Mouse (Mus musculus): ENCODE measurements at regions not wholly inside any gene's neighbourhood (a gene's known extent, or its start where the extent isn't known, plus 50 kb on each side); places are given as distances from the start of the nearest gene placed in this dataset.

DNA sequence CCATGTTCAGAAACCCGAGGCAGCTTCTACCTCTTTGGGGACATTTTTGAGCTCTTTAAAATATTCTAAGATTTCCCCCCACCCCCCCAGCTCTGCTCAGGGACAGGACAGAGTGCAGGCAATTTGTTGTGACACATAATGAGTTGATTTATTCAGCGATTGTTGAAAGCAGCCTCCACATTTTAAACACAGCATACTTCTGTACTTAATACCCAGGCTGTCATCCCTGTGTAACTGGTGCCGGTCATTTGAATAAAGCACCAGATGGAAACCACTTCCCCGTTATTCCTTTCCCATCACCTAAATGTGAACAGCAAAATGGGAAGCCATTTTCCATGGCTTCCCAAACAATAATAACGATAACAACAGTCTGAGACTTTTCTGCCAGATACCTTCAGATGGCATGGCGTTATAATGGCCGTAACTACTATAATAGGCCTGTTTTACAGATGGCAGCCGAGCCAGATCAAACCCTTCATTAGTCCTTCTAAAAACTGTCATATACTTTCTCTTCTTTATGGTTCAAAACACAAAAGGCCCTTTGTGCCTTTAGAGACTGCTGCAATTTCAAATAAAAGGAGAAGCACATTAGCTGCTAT lies 160.7 kb upstream of the Bmper start:
- DNase-seq (ENCODE audit: extremely low spot score in 1 of 2, low spot score in 1 of 2) = no peak

DNA sequence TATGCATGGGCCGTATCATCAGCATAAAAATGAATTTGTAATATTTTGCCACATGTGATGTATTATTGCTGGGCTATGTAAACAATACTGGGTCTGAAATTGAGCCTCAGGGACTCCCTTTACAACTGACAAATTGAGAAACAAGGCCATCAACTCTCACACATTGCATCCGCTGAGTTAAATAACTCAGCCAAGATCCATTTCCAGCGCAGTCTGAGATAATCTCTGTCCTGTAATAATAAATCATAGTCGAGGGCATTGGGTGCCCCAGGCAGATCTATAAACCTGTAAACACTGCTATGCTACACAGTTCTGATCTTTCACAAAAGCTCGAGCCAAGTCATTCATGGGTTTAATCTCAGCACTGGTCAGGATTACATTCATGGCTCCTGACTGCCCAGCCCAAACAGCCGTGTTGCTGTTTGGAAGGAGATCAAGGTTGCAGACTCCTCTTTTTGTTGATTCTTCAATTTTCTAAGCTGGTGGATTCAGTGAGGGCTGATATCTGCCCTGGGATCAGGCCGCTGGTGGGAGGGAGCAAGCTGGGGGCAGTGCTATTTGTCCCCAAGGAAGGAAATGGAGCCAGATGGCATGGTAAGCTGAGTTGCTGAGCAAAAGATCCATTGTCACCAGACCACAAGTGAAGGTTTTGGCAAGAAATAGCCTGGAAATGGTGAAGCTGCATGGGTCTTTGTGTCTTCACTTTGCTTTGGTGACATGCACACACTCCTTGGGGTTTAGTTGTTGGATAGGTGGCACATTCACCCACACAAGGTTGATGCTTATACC lies 160.0 kb upstream of the Bmper start:
- DNase-seq (ENCODE audit: extremely low spot score in 1 of 2, low spot score in 1 of 2) = no peak

DNA sequence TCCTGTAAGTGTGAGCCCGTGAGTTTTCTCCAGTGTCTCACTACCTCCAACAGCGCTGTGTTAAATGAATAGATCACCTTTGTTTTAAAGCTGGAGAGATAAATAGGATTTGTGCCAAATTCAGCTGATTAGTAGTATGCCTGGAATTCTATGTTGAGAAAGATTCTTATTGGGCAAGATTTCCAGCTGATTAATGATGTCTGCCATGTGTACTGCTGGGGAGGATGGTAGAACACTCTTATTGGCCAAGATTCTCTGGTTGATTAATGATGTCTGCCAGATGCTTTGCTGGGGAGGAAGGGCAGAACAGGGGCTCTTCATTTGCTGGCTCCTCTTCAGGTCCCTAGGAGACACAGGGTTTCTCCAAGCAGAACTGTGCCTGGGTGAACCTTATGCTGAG lies 158.9 kb upstream of the Bmper start:
- no peak for DNase-seq (ENCODE audit: extremely low spot score in 1 of 2, low spot score in 1 of 2)

DNA sequence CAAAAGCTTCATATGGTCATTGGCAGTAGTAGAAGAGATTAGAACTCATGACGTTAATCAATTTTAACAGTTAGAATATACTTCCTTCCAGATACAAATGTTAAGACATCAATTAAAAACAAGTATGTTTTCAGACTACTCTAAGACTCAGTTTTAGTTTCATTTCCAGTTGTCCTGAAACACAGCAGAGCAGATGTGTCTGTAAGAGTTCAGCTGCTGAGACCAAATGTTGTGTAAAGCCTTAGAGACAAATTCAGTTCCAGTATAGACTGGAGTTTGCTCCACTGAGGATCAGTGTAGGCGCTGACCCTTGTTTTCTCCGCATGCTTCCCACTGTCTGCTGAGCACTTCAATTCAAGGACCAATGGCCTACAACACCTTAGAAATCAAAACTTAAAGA lies 158.1 kb upstream of the Bmper start:
- DNase-seq (ENCODE audit: extremely low spot score in 1 of 2, low spot score in 1 of 2) = no peak

DNA sequence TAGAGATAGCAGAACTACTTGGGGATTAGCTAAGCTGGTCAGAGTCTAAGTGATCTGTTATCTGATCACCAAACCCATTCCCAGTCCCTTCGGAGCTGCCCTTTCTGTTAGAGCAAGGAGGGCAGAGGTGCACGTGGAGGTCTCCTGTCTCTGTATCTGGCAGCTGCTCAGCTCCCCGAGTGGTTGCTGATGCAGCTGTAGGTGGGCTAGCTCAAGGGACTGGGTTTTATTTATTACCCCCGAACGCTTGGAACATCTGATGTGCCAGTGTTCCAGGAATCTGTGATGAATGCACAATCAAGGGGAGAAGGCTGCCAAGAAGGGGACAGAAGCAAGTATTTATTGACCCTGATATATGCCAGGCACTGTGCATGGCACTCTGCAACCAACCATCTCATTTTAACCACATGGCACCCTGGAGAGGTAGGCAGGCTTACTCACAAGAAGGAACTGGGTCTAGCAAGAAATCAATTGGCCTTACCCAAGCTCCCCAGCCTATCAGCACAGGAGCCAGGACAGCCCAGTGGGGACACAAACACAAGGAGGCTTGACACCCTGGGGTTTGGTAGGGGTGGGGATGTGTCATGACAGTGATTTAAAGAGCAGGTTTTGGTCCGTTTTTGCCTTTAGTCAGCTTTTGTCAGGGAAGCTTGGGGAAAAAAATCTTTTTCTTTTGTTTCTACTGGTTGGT lies 154.6 kb upstream of the Bmper start:
- DNase-seq (ENCODE audit: extremely low spot score in 1 of 2, low spot score in 1 of 2) = no peak

DNA sequence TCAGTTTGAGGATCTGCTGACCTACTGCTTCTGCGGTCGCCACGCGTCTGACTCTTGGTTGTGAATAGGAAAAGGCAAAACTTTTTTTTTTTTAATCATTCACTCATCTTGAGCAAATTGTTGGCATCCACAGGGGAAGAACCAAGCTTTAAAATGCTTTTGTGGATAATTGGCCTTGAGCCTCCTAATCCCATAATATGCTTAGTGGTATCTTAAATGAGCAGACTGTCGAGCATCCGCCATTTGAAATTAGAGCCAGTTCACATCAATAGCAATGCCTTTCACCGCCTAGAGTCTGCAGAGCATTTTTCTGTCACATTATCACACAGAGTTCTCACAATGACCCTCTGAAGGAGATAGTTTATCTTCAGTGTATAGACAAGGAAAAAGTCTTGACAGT lies 153.7 kb upstream of the Bmper start:
- DNase-seq (ENCODE audit: extremely low spot score in 1 of 2, low spot score in 1 of 2) = no peak

DNA sequence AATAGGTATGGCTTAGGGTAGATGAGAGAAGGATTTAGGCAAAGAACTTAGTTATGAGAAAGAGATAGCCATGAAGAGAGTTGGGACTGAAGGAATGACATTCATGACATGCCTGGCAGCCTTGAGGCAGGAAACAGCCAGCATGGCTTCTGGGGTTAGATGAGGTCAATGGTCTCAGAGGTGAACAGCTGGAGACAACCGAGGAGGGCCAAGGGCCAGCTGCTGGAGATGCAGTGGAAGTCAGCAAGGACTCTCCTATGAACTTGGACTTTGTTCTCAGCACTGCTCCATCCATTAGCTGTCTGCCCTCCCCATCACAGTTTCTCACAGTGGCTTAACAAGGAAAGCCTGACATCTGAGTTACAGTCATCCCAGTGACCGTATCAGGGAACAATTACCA lies 151.9 kb upstream of the Bmper start:
- no peak for DNase-seq (ENCODE audit: extremely low spot score in 1 of 2, low spot score in 1 of 2)

DNA sequence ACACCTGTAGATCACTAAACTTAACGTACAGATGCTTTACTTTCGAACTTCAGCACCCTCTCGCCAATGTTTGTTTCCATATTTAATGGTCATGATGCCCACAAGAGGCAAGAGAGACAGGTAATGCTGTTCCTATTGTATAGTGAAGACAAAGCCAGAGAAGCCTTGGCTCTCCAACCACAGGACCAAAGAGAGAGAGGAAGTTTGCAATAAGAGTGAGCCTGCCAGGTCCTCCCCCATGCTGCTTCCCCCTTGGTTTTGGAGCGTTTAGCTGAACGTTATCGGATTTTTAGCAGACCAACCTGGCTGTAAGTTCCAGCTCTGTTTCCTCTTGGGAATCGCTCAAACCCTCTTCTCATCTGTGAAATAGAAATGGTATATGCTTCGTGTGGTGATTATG lies 150.1 kb upstream of the Bmper start:
- DNase-seq (ENCODE audit: extremely low spot score in 1 of 2, low spot score in 1 of 2) = no peak

DNA sequence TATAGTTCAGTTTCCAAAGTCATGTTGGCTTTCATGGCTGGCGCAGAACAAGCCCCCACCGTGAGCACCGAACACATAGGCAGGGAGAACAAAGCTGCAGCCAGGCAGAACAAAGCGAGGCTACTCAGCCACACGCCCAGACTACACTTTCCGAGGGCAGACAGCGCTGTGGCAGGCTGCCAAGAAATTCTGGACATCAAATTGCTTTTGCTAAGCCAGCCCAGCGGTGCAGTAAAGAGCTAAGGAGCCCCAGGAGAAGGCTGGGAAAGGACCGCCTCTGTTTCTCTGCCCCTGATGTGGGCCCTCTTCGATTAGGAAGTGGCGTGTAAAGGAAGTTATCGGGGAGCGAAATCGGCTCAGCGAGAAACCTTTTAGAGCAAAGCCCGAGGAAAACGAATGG lies 139.3 kb upstream of the Bmper start:
- DNase-seq (ENCODE audit: extremely low spot score in 1 of 2, low spot score in 1 of 2) = peak; percentile 16 to 44

DNA sequence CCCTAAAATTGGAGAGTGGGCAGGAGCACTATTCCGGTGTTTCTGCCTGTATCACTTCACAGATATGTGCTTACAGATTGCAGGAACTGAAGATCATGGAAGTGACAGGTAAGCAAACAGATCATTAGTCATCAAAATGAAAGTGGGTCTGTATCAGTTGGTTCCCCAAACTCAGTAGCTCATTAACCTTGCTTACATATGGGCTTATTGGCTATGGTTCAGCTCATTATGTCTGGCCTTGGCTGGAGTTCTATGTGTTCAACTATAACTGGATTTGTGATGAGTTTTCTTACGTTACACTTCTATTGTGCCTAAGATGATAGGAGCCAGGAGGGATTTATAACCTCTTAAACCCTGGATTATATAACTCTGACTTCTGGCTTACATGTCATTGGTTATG lies 133.5 kb upstream of the Bmper start:
- no peak for DNase-seq (ENCODE audit: extremely low spot score in 1 of 2, low spot score in 1 of 2)

DNA sequence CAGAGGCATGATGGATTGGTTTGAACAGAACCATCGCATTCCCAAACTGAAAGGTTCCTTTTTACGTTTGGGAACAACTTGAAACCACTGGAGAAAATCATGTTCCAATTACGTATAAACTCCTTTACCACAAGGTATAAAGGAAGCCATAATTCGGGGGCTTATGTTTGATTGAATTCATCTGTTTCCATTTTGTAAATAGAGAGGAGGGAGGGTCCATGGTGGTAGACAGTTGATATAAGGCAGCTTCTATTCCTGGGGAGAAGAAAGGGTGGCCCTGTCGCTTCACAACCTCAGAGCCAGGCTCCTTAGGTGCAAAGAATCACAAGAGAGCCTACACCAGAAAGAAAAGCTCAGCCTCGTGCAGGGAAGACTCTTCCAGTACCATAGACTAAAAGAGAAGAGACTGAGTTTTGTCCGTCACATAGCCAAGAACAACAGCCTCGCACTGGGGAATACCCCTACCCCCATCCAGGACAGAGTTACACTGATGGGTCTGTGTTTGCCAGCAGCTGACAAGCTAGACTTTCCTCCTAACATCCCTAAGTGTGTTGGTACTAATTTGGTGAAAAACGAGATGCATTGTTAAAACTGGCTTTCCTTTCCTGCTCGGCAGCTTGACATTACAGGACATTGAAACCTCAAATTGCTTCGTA lies 125.6 kb upstream of the Bmper start:
- no peak for DNase-seq (ENCODE audit: extremely low spot score in 1 of 2, low spot score in 1 of 2)

DNA sequence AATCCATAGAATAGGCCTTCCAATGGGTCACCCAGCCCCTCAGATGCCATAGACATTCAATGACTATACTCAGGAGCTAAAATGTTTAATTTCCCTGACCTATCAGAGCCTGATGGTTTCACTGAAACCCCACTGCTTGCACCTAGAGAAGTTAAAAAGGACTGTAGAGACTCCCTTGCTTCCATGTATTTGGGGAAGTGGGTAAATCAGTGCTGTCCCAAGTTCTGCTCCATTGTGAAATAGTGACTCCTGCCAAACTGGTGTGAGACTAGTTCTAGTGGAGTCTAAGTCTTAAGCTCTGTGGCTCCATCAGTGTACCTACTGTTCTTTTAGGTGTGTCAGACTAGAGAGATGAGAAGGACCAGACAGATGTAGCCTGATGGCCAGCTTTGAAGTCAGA lies 121.3 kb upstream of the Bmper start:
- no peak for DNase-seq (ENCODE audit: extremely low spot score in 1 of 2, low spot score in 1 of 2)

DNA sequence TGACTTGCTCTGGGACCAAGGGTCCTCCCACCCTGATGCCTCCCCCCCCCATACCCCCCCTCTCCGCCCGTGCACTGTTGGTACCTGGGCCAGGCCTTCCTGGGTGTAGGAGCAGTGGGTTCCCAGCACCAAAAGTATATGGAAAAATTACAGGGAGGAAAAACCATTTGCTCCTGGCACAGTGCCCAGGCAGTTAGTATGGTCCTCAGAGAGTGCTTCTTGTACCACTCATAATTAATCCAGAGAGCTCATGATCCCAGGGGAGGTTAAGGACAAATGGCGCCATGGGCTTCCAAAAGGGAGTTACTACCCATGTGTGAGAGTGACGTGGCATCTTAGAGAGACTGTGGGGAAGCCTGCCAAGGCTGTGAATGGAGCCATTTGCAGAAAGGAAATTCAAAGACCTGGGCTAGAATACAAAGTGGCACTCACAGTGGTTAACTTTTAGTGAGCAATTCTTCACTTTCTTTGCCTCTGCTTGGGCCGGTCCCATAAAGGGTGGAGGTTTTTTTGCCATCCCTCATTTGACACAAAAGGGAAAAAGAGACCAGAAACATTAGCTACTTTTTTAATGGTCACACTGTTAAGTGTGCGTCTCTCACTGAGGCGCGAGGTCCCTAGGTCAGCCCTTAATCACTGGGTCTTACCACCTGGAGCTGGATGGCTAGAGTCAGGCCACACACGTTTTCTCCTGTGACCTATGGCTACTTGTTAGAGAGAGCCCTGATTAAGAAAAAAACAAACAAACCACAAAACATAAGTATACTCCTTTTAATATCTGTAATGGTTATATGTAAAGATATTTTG lies 120.7 kb upstream of the Bmper start:
- DNase-seq (ENCODE audit: extremely low spot score in 1 of 2, low spot score in 1 of 2) = peak in 1 of 2 experiments; percentile 13

DNA sequence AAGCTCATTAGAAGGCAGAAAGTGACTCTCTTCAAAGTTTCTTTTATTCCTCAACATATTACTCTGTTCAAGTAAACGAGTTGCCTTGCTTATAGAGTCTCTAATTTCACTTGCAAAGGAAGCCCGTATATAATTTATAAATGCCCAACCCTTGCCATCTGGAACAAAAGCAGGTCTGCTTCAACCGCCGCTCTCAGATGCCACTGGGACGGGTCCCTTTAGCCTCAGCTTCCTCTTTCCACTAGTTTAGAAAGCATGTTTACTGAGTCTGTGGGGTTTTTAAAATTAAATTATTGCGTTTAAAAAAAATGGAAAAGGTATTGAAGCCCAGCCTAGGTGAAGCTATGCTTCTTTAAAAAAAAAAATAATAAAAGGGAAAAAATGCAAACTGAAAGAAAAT lies 111.4 kb upstream of the Bmper start:
- no peak for DNase-seq (ENCODE audit: extremely low spot score in 1 of 2, low spot score in 1 of 2)

DNA sequence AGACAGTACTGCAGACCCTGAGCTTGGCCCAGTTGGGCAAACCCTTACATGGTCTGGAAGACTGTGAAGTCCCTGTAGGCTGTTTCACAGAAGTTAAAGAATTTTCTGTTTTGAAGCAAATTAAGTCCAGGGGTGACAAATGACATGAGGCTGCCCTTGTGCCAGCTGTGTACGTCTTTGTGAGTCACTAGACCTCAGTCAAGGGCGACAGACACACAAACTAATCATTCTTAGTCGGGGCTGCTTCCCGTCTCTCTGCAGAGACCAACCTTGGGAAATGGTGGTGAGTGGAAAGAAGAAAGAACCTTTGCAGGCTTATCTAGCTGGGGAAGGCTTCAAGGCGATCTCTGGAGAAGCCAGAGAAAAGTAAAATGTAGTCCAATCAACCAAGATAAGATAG lies 107.8 kb upstream of the Bmper start:
- DNase-seq (ENCODE audit: extremely low spot score in 1 of 2, low spot score in 1 of 2) = no peak

DNA sequence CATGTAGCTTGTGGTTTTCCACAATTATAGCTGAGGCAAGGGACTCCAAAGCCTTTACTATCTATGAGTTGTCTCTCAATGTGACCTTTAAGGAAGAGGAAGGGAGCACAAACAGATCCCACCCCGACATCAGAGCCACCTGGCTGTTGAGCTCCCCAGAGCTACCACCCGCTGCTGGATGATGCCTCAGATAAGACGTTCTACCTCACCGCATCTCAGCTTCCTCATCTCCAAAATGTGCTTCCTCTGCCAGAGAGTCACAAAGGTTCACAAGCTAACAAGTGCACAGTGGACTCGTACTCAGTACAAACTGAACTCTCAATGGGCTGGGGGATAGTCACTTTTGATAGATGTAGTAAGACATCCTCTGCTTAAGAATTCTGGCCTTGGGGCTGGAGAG lies 107.3 kb upstream of the Bmper start:
- DNase-seq (ENCODE audit: extremely low spot score in 1 of 2, low spot score in 1 of 2) = no peak

DNA sequence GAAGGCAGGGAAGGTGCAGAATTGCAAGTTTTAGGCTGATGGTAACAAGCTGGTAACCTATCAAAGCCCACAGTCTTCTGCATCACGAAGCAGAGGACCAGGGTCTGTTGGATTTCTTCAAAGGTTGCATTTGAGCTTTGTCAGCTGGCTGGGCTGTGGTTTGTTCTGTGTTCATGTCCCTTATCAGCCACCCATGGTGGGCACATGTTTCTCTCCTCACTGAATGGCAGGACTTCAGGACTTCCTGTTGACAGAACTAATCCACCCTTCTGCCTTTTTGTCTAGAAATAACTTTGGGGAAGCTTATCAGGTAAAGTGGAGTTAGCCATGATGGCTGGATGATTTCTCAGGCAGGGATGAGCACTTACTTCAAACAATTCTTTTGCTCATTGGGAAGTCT lies 106.6 kb upstream of the Bmper start:
- DNase-seq (ENCODE audit: extremely low spot score in 1 of 2, low spot score in 1 of 2) = no peak

DNA sequence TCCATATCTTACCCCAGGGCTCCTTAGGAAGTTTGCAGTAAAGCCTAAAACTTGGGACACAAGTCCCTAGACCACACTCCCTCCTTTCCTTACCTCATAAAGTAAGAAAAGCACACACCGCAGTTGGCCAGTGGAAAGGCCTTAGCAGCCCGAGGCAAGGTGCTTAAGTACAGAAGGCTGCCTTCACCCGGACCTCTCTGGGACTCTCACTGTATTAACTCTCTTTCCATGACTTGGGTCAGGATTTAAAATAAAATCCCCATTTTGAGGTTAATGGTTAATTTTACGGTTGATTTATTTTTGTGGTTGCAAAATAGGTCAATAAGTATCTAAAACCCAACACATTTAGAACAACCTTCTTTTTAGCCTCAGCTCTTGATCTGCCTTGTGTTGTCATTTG lies 103.1 kb upstream of the Bmper start:
- no peak for DNase-seq (ENCODE audit: extremely low spot score in 1 of 2, low spot score in 1 of 2)

DNA sequence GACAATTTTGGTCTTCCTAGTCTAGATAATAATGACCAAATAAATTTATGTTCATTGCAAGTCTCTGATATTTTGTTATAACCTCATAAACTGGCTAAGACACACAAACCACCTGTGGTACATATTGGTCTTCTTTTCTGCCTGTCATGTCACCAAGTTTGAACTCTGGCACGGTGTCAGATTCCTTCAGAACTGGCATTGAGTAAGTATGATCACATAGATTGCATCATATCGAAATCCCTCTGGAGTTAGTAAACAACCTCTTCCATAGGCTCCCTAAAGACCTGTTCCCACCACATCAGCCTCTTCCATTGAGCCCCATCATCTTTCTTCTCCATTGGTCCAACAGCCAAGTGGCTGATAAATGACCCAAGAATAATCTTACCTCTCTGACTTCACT lies 102.1 kb upstream of the Bmper start:
- DNase-seq (ENCODE audit: extremely low spot score in 1 of 2, low spot score in 1 of 2) = no peak

DNA sequence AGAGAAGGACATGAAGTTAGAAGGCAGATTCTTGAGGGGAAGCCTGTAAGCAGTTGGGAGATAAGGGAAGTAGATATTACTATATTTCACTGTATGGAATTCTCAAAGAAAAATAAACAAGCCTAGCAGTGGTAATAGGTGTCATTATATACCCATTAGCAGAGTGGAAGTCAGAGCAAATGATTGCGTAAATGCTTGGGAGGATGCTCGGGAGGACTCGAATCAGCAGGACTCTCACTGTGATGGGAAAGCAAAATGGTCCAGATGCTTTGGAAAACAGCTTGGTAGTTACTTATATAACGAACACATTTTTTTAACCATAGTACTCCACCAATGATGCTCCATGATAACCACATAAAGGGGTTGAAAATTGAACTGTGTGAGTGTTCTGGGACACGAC lies 100.4 kb upstream of the Bmper start:
- DNase-seq (ENCODE audit: extremely low spot score in 1 of 2, low spot score in 1 of 2) = no peak

DNA sequence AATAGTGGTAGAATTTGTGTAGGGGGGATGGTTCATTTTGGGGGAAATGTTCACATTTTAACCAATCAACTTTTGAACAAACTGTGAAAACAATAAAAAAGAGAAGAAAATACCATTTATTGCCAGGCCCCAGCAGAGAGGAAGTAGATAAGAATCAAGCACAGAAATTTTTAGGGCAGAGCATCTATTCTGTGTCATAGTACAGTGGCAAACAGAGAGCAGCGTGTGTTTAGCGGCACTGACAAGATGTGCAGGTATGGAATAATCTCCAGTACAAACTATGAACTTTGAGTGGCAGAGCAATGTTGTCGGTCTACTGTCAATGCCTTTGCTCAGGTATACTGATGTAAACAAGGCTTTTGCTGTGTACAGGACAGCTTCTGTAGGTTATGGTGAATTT lies 99.4 kb upstream of the Bmper start:
- DNase-seq (ENCODE audit: extremely low spot score in 1 of 2, low spot score in 1 of 2) = no peak

All from layer of hippocampus, postnatal 25 days (tissue).